Mouse (Mus musculus) intestine, embryonic 16.5 days (tissue): ENCODE data around the gene Prps1l3. TPM values are rescaled to one million over a fixed set of nuclear protein-coding genes. Genes with fewer than 3 reads are reported as not detected.

Experiments
- ATAC-seq: fragments of 200-750 bp; cut with Nextera tagmentation; 2 replicates; pipeline ENCODE4 v1.8.0; 2017; ENCODE audit warnings: moderate TSS enrichment, moderate library complexity
- H3K27ac ChIP-seq: fragments of 300-500 bp; sonication (generic); 2 replicates; pipeline ENCODE4 v1.5.1; 2014; ENCODE audit warnings: mild to moderate bottlenecking, low read length
- H3K27me3 ChIP-seq: fragments of 300-500 bp; sonication (generic); replicated peaks from 2 replicates; pipeline ENCODE4 v1.6.1; 2014; ENCODE audit warnings: low read length, control low read depth, mixed read lengths; ENCODE audit not compliant: control insufficient read depth, insufficient read depth
- H3K36me3 ChIP-seq: fragments of 300-500 bp; sonication (generic); 2 replicates; pipeline ENCODE4 v1.6.1; 2014; ENCODE audit warnings: low read length, control low read depth; ENCODE audit not compliant: control insufficient read depth, insufficient read depth
- H3K4me1 ChIP-seq: fragments of 300-500 bp; sonication (generic); 2 replicates; pipeline ENCODE4 v1.6.1; 2014; ENCODE audit warnings: low read length, control low read depth, mixed read lengths; ENCODE audit not compliant: control insufficient read depth, insufficient read depth
- H3K4me2 ChIP-seq: fragments of 300-500 bp; sonication (generic); 2 replicates; pipeline ENCODE4 v1.6.1; 2014; ENCODE audit warnings: low read depth, low read length, control low read depth
- H3K4me3 ChIP-seq: fragments of 300-500 bp; sonication (generic); 2 replicates; pipeline ENCODE4 v1.5.1; 2014; ENCODE audit warnings: mild to moderate bottlenecking, low read length
- H3K9ac ChIP-seq: fragments of 300-500 bp; sonication (generic); 2 replicates; pipeline ENCODE4 v1.6.1; 2014; ENCODE audit warnings: low read depth, low read length
- H3K9me3 ChIP-seq: fragments of 300-500 bp; sonication (generic); 2 replicates; pipeline ENCODE4 v1.6.1; 2016; ENCODE audit warnings: low read length, control low read depth; ENCODE audit not compliant: control insufficient read depth
- WGBS: fragments of 180-500 bp; shearing (Covaris S2); extraction: QIAGEN DNeasy Blood & Tissue Kit; methylation state at CpG from one replicate; pipeline ENCODE4 v1.1.7; 2014; 5-methylcytosine and 5-hydroxymethylcytosine counted together
- polyA plus RNA-seq: library from polyadenylated mRNA; unstranded; fragments of >200 nt; fragmentation: Nextera tagmentation; extraction: Ambion mirVana; gene quantifications from 2 replicates; pipeline ENCODE4 v1.2.1, GENCODE M21; 2015

Prps1l3 gene
- polyA plus RNA-seq, 1 experiment from 2014 or later: 59.2 TPM

GRCm38 (mm10) chr12:57229703-57230102 lies 509 bp upstream of the Prps1l3 start:
- Histone ChIP-seq H3K4me1 (peaks cover 7% of the 10 kb centered on the region), H3K9ac (peak overlapping the region; percentile 94), H3K9me3 (no peaks in the 10 kb centered on the region), H3K4me3 (peak overlapping the region; percentile 83), H3K36me3 (no peaks in the 10 kb centered on the region), H3K27ac (peak overlapping the region; percentile 66), H3K27me3 (no peaks in the 10 kb centered on the region), H3K4me2 (peak overlapping the region; percentile 63)
- 19% methylated on average over 4 of the region's 4 CpGs for WGBS
- ATAC-seq: peak; percentile 8; the same call in 1 of the 2 replicates

- WGBS: 57% methylated on average over 14 of the region's 14 CpGs
- Histone ChIP-seq H3K4me1 (peaks cover 12% of the 10 kb centered on the region), H3K36me3 (no peaks in the 10 kb centered on the region), H3K27me3 (no peaks in the 10 kb centered on the region), H3K9ac (peak overlapping the region; percentile 94), H3K4me3 (peak overlapping the region; percentile 83), H3K4me2 (peak overlapping the region; percentile 63), H3K27ac (no peak overlapping the region; the same call in 1 of the 2 replicates), H3K9me3 (no peaks in the 10 kb centered on the region)
- no peak for ATAC-seq
Measured at GRCm38 (mm10) chr12:57231085-57231875, 1.1 kb downstream of the Prps1l3 start.

GRCm38 (mm10) chr12:57233386-57233785 lies 3.2 kb downstream of the Prps1l3 start:
- no peak for ATAC-seq
- Histone ChIP-seq H3K4me2 (no peak overlapping the region), H3K4me3 (no peak overlapping the region), H3K4me1 (peaks cover 12% of the 10 kb centered on the region), H3K27me3 (no peaks in the 10 kb centered on the region), H3K27ac (no peak overlapping the region), H3K9ac (no peak overlapping the region), H3K36me3 (peaks cover 3% of the 10 kb centered on the region), H3K9me3 (no peaks in the 10 kb centered on the region)
- WGBS: 84% methylated on average over 5 of the region's 5 CpGs

DNA sequence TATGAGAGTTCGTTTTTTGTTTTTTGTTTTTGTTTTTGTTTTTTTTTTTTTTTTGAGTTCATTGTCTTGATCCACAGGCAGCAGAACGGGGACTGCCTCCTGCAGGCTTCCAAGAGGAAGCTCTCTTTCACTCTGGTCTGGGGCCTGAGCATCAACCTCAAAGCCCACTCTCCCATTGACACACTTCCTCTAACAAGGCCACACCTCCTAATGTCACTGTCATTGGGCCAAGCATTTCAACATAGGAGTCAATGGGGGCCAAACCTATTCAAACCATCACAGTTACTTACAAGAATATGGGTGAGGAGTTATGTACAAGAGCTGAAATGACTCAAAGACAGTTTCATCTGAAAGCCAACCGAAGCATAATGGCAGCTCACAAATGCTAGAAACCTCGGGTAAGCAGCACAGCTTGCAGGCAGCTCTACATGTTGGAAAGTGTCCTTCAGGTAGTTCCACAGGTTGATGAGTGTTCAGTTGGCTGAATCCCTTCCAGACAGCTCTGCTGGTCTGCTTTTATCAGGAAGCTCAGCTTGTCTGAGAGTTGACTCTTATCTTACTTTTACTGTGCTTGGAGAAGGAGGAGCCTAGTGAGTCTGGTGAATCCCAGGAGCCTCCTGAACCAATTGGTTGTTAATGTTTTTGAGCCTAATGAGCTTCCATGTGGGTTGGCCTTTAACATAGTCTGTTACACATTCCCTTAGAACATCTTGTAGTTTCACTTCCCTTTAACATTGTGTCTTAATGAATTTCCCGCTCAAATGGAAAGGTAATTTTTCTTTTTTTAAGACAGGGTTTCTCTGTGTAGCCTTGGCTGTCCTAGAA lies 13.7 kb downstream of the Prps1l3 start:
- Histone ChIP-seq H3K9ac (no peak overlapping the region), H3K4me1 (no peaks in the 10 kb centered on the region), H3K4me2 (no peak overlapping the region), H3K9me3 (no peaks in the 10 kb centered on the region), H3K27ac (no peak overlapping the region), H3K4me3 (no peak overlapping the region), H3K36me3 (peaks cover 14% of the 10 kb centered on the region), H3K27me3 (no peaks in the 10 kb centered on the region)
- WGBS: 90% methylated on average over 5 of the region's 5 CpGs
- no peak for ATAC-seq

DNA sequence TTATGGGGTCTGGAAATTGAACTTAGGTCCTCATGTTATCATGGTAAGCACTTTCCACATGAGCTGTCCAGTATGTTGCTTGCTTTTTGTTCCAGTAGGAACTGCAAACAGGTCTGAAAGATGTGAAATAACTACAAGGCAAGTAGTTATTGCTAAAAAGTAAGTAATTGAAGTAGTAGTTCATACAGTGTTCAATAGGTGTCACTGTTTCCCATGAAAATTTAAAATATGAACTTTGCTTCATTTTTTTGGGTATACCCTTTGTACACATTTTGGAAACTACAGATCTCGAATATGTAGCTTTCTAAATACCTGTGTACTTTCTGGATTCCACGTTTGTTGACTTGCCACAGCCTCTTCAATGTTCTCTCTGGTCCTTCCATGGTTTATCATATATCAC lies 28.4 kb downstream of the Prps1l3 start:
- Histone ChIP-seq H3K27ac (no peak overlapping the region), H3K4me2 (no peak overlapping the region), H3K36me3 (no peaks in the 10 kb centered on the region), H3K9me3 (no peaks in the 10 kb centered on the region), H3K4me1 (no peaks in the 10 kb centered on the region), H3K27me3 (no peaks in the 10 kb centered on the region), H3K4me3 (no peak overlapping the region), H3K9ac (no peak overlapping the region)
- no peak for ATAC-seq
- WGBS: 56% methylated on average over 2 of the region's 2 CpGs

DNA sequence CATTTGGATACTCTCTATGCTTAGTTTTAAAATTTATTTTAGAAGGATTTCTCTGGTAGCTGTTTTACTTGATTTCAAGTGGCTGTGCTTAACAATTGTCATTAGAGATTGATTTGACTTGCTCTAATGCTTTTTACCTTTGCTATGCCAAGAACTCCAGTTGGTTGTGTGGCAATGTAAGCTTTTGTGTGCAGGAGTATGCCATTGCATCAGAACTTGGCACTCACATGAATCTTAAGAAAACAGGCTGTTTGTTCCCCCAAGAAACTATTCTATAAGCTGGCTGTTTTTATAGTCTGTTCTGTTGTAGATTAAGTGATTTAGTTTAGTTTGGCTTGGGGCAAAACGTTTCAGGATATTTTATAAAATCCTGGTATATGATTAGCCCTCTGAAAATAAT lies 45.2 kb downstream of the Prps1l3 start:
- 59% methylated on average over 1 of the region's 1 CpGs for WGBS

DNA sequence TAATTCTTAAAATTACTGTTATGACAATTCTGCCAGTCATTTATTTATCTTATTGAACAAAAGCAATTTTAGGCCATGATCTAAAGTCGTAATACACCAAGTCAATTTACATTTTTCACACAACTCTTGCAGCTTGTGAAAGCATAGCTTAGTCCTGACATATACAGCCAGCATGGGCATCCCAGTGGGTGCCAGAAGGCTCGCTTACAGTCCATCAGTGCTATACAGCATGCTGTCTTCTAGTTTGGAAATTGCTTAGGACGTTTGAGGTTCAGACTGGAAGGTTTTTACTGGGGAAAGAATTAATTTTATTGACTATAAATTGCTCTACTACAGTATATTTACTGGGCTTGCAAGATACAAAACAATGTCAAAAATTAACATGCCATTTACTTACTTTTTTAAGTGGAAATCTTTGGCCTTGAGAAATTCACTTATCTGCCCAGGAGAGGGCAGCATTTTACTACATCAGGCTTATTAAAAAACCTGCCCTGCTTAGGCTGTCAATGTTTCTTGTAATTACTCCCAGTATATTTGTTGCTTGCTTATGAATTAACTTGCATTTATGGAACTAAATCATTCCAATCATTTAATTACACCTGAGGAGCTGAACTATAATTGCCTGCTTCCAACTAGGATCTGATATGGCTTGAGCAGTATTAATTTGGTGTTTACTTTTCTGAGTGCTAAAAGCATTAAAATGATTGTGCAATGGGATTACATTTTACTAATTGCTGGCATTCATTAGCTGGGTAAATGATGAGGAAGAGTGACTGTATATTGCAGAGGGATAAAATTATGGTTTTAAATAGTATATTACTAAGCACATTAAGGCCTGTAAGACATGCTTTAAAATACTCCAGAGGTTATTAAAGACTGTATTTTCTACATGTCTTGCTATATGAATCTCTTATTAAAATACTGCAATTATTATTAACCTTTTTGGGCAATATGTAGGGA lies 51.2 kb downstream of the Prps1l3 start:
- H3K9ac ChIP-seq: no peak overlapping the region
- no peak overlapping the region for H3K4me2 ChIP-seq
- WGBS: 47% methylated on average over 3 of the region's 3 CpGs
- no peak overlapping the region for H3K4me3 ChIP-seq
- H3K36me3 ChIP-seq: no peaks in the 10 kb centered on the region
- no peak overlapping the region for H3K27ac ChIP-seq
- H3K4me1 ChIP-seq: no peaks in the 10 kb centered on the region
- H3K9me3 ChIP-seq: no peaks in the 10 kb centered on the region
- H3K27me3 ChIP-seq: no peaks in the 10 kb centered on the region
- ATAC-seq: peak; percentile 50; the same call in 1 of the 2 replicates

More for the DNA sequence above, 45.2 kb downstream of the Prps1l3 start:
- no peaks in the 10 kb centered on the region for H3K36me3 ChIP-seq
- H3K4me2 ChIP-seq: no peak overlapping the region
- H3K9me3 ChIP-seq: no peaks in the 10 kb centered on the region
- H3K27ac ChIP-seq: no peak overlapping the region
- no peaks in the 10 kb centered on the region for H3K4me1 ChIP-seq
- H3K9ac ChIP-seq: no peak overlapping the region
- H3K27me3 ChIP-seq: no peaks in the 10 kb centered on the region
- ATAC-seq: no peak
- H3K4me3 ChIP-seq: no peak overlapping the region

DNA sequence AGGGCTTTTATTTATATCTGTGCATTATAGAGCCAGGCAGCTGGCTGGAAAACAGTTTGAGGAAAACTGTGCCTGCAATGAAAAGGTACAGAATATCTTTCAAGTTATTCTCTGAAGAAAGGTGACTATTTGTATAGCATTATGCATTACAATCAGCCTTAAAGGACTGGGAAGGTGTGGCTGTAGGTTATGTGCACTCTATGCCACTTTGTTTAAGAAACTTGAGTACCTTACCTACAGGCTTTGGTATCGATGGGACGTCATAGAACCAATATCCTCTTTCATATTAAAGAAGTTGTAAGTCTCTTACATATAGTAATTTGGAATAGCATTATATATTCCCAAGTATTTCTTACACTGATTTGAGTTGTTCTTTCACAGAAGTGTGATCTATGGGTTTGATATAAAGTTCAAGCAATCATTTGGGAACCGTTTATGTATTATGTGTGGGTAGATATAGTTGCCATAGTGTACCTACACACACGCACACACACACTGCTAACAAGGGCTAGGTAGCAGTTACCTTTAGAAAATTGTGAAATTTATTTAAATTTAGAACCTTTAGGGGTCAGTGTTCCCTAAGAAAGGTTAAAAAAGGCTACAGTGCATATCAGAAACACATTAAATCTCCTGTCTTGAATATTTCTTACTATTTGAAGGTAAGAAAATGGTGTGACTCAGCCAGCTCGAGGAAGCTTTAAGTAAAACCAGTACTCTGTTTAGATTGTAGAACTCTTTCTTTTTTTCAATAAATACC lies 55.3 kb downstream of the Prps1l3 start:
- Histone ChIP-seq H3K27me3 (no peaks in the 10 kb centered on the region), H3K4me2 (no peak overlapping the region), H3K9ac (no peak overlapping the region), H3K4me1 (no peaks in the 10 kb centered on the region), H3K36me3 (no peaks in the 10 kb centered on the region), H3K4me3 (no peak overlapping the region), H3K27ac (no peak overlapping the region), H3K9me3 (no peaks in the 10 kb centered on the region)
- ATAC-seq: peak; percentile 33; the same call in 1 of the 2 replicates
- 70% methylated on average over 5 of the region's 5 CpGs for WGBS
